11 mouse cellular contexts compared by ENCODE assay signal in genomic region chr14:37323392-37323791, GRCm38 (mm10).
DNase-seq lines count a peak whose midpoint lies in the region; ATAC-seq lines count a peak whose summit lies in the region.
"Had no signal": no experiment of that assay in that cellular context is flagged by ENCODE, and none has a peak within 500 bp of the region (broad histone marks: within the 10 kb centered on the region; RNA-seq: fewer than 3 reads in every experiment).

No protein-coding gene starts in this region.

- no peaks in the 10 kb centered on the region for H3K27me3 ChIP-seq in neural tube, embryonic 14.5 days (ENCODE audit: control insufficient read depth, insufficient read depth, low read length)
- H3K27me3 ChIP-seq in neural tube, embryonic 15.5 days (replicated peaks): no peaks in the 10 kb centered on the region
- H3K27me3 ChIP-seq: embryonic facial prominence, embryonic 15.5 days had no signal

- no peaks in the 10 kb centered on the region for H3K9me3 ChIP-seq in neural tube, embryonic 14.5 days (ENCODE audit: control insufficient read depth, low read length)
- no peaks in the 10 kb centered on the region for H3K9me3 ChIP-seq in neural tube, embryonic 15.5 days (replicated peaks)
- H3K9me3 ChIP-seq: embryonic facial prominence, embryonic 15.5 days had no signal

- WGBS in neural tube, embryonic 14.5 days: 46% methylated on average over 4 of the region's 4 CpGs
- 48% methylated on average over 4 of the region's 4 CpGs for WGBS in neural tube, embryonic 15.5 days

- H3K4me1 ChIP-seq in neural tube, embryonic 14.5 days (ENCODE audit: control insufficient read depth, insufficient read depth, low read length): no peaks in the 10 kb centered on the region
- H3K4me1 ChIP-seq in neural tube, embryonic 15.5 days: peaks cover 2% of the 10 kb centered on the region; the same call in 1 of the 2 replicates
- H3K4me1 ChIP-seq: embryonic facial prominence, embryonic 15.5 days had no signal

- peak; percentile 5 for DNase-seq in adrenal gland, postnatal 10 days
- no peak for DNase-seq in adrenal gland, adult 18-20 months (ENCODE audit: low spot score in 2 of 2)
- DNase-seq in lung, adult 18-20 months: peak; percentile 5 to 12
- DNase-seq in right cerebral cortex, postnatal 25 days: no peak
- no peak for DNase-seq in heart, postnatal 4 days
- DNase-seq: cerebellum, postnatal 10 days; heart, postnatal 36 days had no signal

- no peak overlapping the region for H3K9ac ChIP-seq in neural tube, embryonic 14.5 days (replicated peaks; ENCODE audit: low read depth, low read length)
- no peak overlapping the region for H3K9ac ChIP-seq in neural tube, embryonic 15.5 days (replicated peaks)
- H3K9ac ChIP-seq: embryonic facial prominence, embryonic 15.5 days had no signal

- H3K4me2 ChIP-seq in neural tube, embryonic 14.5 days (ENCODE audit: low read depth, low read length): no peak overlapping the region
- H3K4me2 ChIP-seq in neural tube, embryonic 15.5 days: no peak overlapping the region
- H3K4me2 ChIP-seq: embryonic facial prominence, embryonic 15.5 days had no signal

- 0 out of 2 replicates have a peak, but pooled peaks have one; percentile 51 for ATAC-seq in neural tube, embryonic 14.5 days (ENCODE audit: low read depth)
- no peak for ATAC-seq in neural tube, embryonic 15.5 days (ENCODE audit: low FRiP score)
- ATAC-seq in inflammation-experienced regulatory T-cells, adult 6 months: no peak

- H3K27ac ChIP-seq in neural tube, embryonic 14.5 days (ENCODE audit: low read depth, low read length): no peak overlapping the region
- no peak overlapping the region for H3K27ac ChIP-seq in neural tube, embryonic 15.5 days (replicated peaks)
- H3K27ac ChIP-seq: embryonic facial prominence, embryonic 15.5 days had no signal

- H3K36me3 ChIP-seq in neural tube, embryonic 14.5 days (ENCODE audit: control insufficient read depth, insufficient read depth, low read length): no peaks in the 10 kb centered on the region
- no peaks in the 10 kb centered on the region for H3K36me3 ChIP-seq in neural tube, embryonic 15.5 days
- H3K36me3 ChIP-seq: embryonic facial prominence, embryonic 15.5 days had no signal

- no peak overlapping the region for H3K4me3 ChIP-seq in neural tube, embryonic 14.5 days (ENCODE audit: low read depth, low read length)
- H3K4me3 ChIP-seq in neural tube, embryonic 15.5 days (replicated peaks): no peak overlapping the region
- H3K4me3 ChIP-seq: embryonic facial prominence, embryonic 15.5 days had no signal

Comparison
In these comparisons a context has a peak if more than half of its experiments do, and no peak if none do; other contexts are left out.
1. DNase-seq: peak in adrenal gland, postnatal 10 days (single experiment) and lung, adult 18-20 months (2 of 2); none in adrenal gland, adult 18-20 months (0 of 2), right cerebral cortex, postnatal 25 days (single experiment) and heart, postnatal 4 days (single experiment).